Mouse (Mus musculus) limb, embryonic 14.5 days (tissue): ENCODE results near the gene Ttc30b. TPM values are rescaled to one million over a fixed set of nuclear protein-coding genes. Genes with fewer than 3 reads are reported as not detected.
A peak's percentile ranks its signal among the peaks of the same experiment; 100 is the strongest.
"Not testable (repeated sequence)": the region's sequence is repeated elsewhere in the genome, so short reads cannot be mapped to it uniquely, and the experiment has no call there.

ENCODE experiments used
- ATAC-seq: fragments of 200-750 bp; cut with Nextera tagmentation; 2 replicates; pipeline ENCODE4 v1.8.0; 2017; ENCODE audit warnings: low read depth, moderate number of reproducible peaks, moderate TSS enrichment; ENCODE audit not compliant: low FRiP score
- DNase-seq: peaks from one replicate; pipeline ENCODE4 v3.0.0-alpha.2; 2015; ENCODE audit warnings: low spot score
- H3K27ac ChIP-seq: fragments of 300-500 bp; sonication (generic); replicated peaks from 2 replicates; pipeline ENCODE4 v1.5.1; 2014; ENCODE audit warnings: low read depth, mild to moderate bottlenecking, low read length, moderate library complexity, mixed read lengths
- H3K27me3 ChIP-seq: fragments of 300-500 bp; sonication (generic); 2 replicates; pipeline ENCODE4 v1.6.1; 2014; ENCODE audit warnings: low read length, mixed read lengths; ENCODE audit not compliant: control insufficient read depth, insufficient read depth
- H3K36me3 ChIP-seq: fragments of 300-500 bp; sonication (generic); 2 replicates; pipeline ENCODE4 v1.6.1; 2014; ENCODE audit warnings: mild to moderate bottlenecking, low read length, moderate library complexity, mixed read lengths; ENCODE audit not compliant: control insufficient read depth, insufficient read depth
- H3K4me1 ChIP-seq: fragments of 300-500 bp; sonication (generic); 2 replicates; pipeline ENCODE4 v1.6.1; 2014; ENCODE audit warnings: antibody characterized with exemption, low read length, mixed read lengths; ENCODE audit not compliant: control insufficient read depth, insufficient read depth
- H3K4me2 ChIP-seq: fragments of 300-500 bp; sonication (generic); replicated peaks from 2 replicates; pipeline ENCODE4 v1.6.1; 2014; ENCODE audit warnings: low read depth, mild to moderate bottlenecking, low read length, moderate library complexity; ENCODE audit not compliant: severe bottlenecking
- H3K4me3 ChIP-seq: fragments of 300-500 bp; sonication (generic); replicated peaks from 2 replicates; pipeline ENCODE4 v1.5.1; 2014; ENCODE audit warnings: low read length
- H3K9ac ChIP-seq: fragments of 300-500 bp; sonication (generic); 2 replicates; pipeline ENCODE4 v1.6.1; 2014; ENCODE audit warnings: mild to moderate bottlenecking, low read depth, low read length, moderate library complexity; ENCODE audit not compliant: severe bottlenecking
- H3K9me3 ChIP-seq: fragments of 300-500 bp; sonication (generic); 2 replicates; pipeline ENCODE4 v1.6.1; 2016; ENCODE audit warnings: low read length; ENCODE audit not compliant: control insufficient read depth
- POLR2A ChIP-seq: fragments of 200-500 bp; IDR thresholded peaks from 2 replicates; pipeline ENCODE4 v1.8.0; 2012; ENCODE audit warnings: inconsistent platforms, mild to moderate bottlenecking, moderate library complexity, borderline replicate concordance; ENCODE audit not compliant: insufficient read depth, insufficient read length; ENCODE audit errors: extremely low read depth
- WGBS: fragments of 180-500 bp; shearing (Covaris S2); extraction: QIAGEN DNeasy Blood & Tissue Kit; methylation state at CpG from one replicate; pipeline ENCODE4 v1.1.7; 2014; 5-methylcytosine and 5-hydroxymethylcytosine counted together
- polyA plus RNA-seq, 2 experiments: library from polyadenylated mRNA; depleted of rRNA in 1 of 2; stranded (reverse) in 1 of 2; unstranded in 1 of 2; fragments of >200 nt; fragmentation: Nextera tagmentation in 1 of 2; extraction: Ambion mirVana in 1 of 2; gene quantifications; 2 replicates each; pipeline versions ENCODE4 v1.2.1 to v1.2.3; 2012 to 2014

The Ttc30b gene
- polyA plus RNA-seq, 2 experiments: 7.8 to 10.8 TPM

GRCm38 (mm10) chr2:75982626-75983025, 44.2 kb upstream of the Ttc30b start:
- no peak overlapping the region for H3K27ac ChIP-seq
- H3K36me3 ChIP-seq: no peaks in the 10 kb centered on the region
- H3K9me3 ChIP-seq: no peaks in the 10 kb centered on the region
- H3K27me3 ChIP-seq: no peaks in the 10 kb centered on the region
- H3K4me1 ChIP-seq: peaks cover 6% of the 10 kb centered on the region
- no peak overlapping the region for H3K4me2 ChIP-seq
- ATAC-seq (no peak), DNase-seq (no peak)
- no peak overlapping the region for H3K9ac ChIP-seq
- TF ChIP-seq POLR2A: no peak
- H3K4me3 ChIP-seq: no peak overlapping the region
- WGBS: 97% methylated on average over 4 of the region's 4 CpGs

GRCm38 (mm10) chr2:75981440-75982081, 43.2 kb upstream of the Ttc30b start, which contains the start of gene Ttc30a1:
Ttc30a1 (minus strand) TSS chr2:75981967.
- H3K4me3 ChIP-seq: peak within 1 kb of the TSS; percentile 52
- DNase-seq (peak; percentile 90), ATAC-seq (peak; percentile 79)
- H3K9ac ChIP-seq: peak within 1 kb of the TSS; percentile 47
- WGBS: 1% methylated on average over 27 of the region's 34 CpGs
- peak within 1 kb of the TSS; percentile 61 for H3K4me2 ChIP-seq
- H3K27me3 ChIP-seq, H3K36me3 ChIP-seq, H3K4me1 ChIP-seq, H3K9me3 ChIP-seq, H3K27ac ChIP-seq: not testable (repeated sequence)

GRCm38 (mm10) chr2:75980933-75981439, 42.6 kb upstream of the Ttc30b start:
- H3K9me3 ChIP-seq, DNase-seq, ATAC-seq, H3K4me1 ChIP-seq, H3K36me3 ChIP-seq, H3K27me3 ChIP-seq, H3K27ac ChIP-seq: not testable (repeated sequence)
- Histone ChIP-seq H3K4me2 (peak overlapping the region; percentile 61), H3K4me3 (peak overlapping the region; percentile 52), H3K9ac (peak overlapping the region; percentile 47; the same call in 1 of the 2 replicates)
- WGBS: 97% methylated on average over 13 of the region's 13 CpGs

GRCm38 (mm10) chr2:75977752-75978368, 39.5 kb upstream of the Ttc30b start, which contains the start of gene Ttc30a2:
Ttc30a2 (minus strand) TSS chr2:75978170.
- H3K27ac ChIP-seq, H3K36me3 ChIP-seq, H3K27me3 ChIP-seq, H3K4me3 ChIP-seq, H3K4me2 ChIP-seq, H3K9ac ChIP-seq, H3K4me1 ChIP-seq, ATAC-seq, H3K9me3 ChIP-seq: not testable (repeated sequence)
- 32% methylated on average over 17 of the region's 24 CpGs for WGBS
- DNase-seq: peak; percentile 18

GRCm38 (mm10) chr2:75976070-75976469, 37.7 kb upstream of the Ttc30b start:
- WGBS: 80% methylated on average over 2 of the region's 2 CpGs
- ATAC-seq, H3K27ac ChIP-seq: not testable (repeated sequence)

More at GRCm38 (mm10) chr2:75976070-75976469, 37.7 kb upstream of the Ttc30b start:
- not testable (repeated sequence) for H3K4me3 ChIP-seq, H3K4me2 ChIP-seq, DNase-seq, H3K9me3 ChIP-seq, H3K4me1 ChIP-seq, H3K27me3 ChIP-seq, H3K36me3 ChIP-seq, H3K9ac ChIP-seq
